Mouse (Mus musculus) c-Kit-positive CD71-positive TER-119-positive erythroid progenitor cells, embryonic 14.5 days (primary cell): ENCODE data around the gene Olfr141.

ENCODE experiments used
- DNase-seq: peaks from one replicate; pipeline ENCODE4 v3.0.0-alpha.2; 2013; ENCODE audit warnings: low spot score

Olfr141 gene

DNA sequence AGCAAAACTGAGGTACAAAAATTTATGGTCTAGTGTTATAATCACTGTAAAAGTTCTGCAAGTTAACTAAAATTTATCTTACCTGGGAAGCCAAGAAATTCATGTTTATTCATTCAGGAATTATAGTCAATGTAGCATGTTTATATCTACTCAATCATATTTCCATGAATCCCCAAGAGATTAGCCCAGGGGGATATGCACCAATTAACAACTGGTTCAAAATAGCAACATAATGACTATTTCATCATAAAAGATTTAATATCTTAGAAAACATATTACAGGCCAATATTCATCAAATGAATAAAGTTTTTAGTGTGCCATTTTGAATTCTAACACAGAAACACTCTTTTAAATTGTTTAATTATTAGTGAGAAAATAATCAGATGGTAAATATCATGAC, at the start of gene Olfr141:
Gene Olfr141, minus strand, starts transcription at position 101 of the 400 bp plus-strand sequence.
- DNase-seq, result no peak

- DNase-seq, result no peak
Observed at GRCm38 (mm10) chr2:86851596-86851995, 41.8 kb upstream of the Olfr141 start, which contains the start of gene Olfr1095. Gene Olfr1095 (minus strand): TSS chr2:86851696.

DNA sequence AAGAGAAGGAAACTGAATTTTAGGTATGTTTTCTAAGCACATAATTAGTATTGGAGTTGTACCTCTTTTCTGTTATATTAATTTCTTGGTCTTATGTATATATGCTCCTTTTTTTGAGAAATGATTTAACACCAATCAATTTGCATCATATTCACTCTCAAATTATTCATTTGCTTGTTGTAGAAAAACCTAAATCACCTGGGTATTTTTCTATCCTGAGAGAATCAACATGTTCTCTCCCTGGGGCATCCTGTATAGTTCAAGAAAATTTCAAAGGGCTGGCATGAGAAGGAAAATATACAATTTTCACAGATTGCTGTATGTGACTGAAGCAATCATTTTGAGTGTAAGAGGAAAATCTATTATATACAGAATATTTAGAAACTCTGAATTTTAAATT, 14.5 kb upstream of the Olfr141 start, which contains the start of gene Olfr1094:
Gene Olfr1094, plus strand, starts transcription at position 301 of the 400 bp plus-strand sequence.
- DNase-seq, result no peak

- no peak for DNase-seq
Observed at GRCm38 (mm10) chr2:86782179-86782578, 27.6 kb downstream of the Olfr141 start, which contains the start of gene Olfr1093. Gene Olfr1093 (plus strand): TSS chr2:86782479.

GRCm38 (mm10) chr2:86761050-86761449, 48.8 kb downstream of the Olfr141 start:
- no peak for DNase-seq

- DNase-seq, result no peak
Observed at GRCm38 (mm10) chr2:86758893-86759292, 50.9 kb downstream of the Olfr141 start, which contains the start of gene Olfr1090. Gene Olfr1090 (minus strand): TSS chr2:86758993.
